Mouse (Mus musculus) midbrain, embryonic 12.5 days (tissue): ENCODE results near the gene Vmn2r87. TPM values are rescaled to one million over a fixed set of nuclear protein-coding genes. Genes with fewer than 3 reads are reported as not detected.

Experiments used
- polyA plus RNA-seq: library from polyadenylated mRNA; unstranded; fragments of >200 nt; fragmentation: Nextera tagmentation; extraction: Ambion mirVana; gene quantifications from 2 replicates; pipeline ENCODE4 v1.2.1, GENCODE M21; 2016

Gene Vmn2r87
- polyA plus RNA-seq, 1 experiment from 2014 or later, result 0.10 TPM

Other genes starting within 250 kb of the Vmn2r87 start
- 11.6 and 14.8 TPM in 2 replicates for gene Neurod4, start 217.2 kb downstream of the Vmn2r87 start, polyA plus RNA-seq
- gene Tespa1, start 174.5 kb downstream of the Vmn2r87 start, polyA plus RNA-seq, result not detected in 2 replicates
- gene Vmn2r84, start 103.1 kb downstream of the Vmn2r87 start, polyA plus RNA-seq, result not detected in 2 replicates
- gene Vmn2r85, start 67.7 kb downstream of the Vmn2r87 start, polyA plus RNA-seq, result not detected in 2 replicates
- not detected in 2 replicates for gene Vmn2r86, start 41.3 kb downstream of the Vmn2r87 start, polyA plus RNA-seq